Mouse (Mus musculus) activated CD4-positive, CD25-positive, alpha-beta regulatory T cell, adult 4 months (primary cell): ENCODE data around the gene B4galt2. TPM values are rescaled to one million over a fixed set of nuclear protein-coding genes. Genes with fewer than 3 reads are reported as not detected.

ENCODE experiments used
- ATAC-seq: one replicate; pipeline ENCODE4 v1.8.0; 2017
- polyA plus RNA-seq, 2 experiments: library from polyadenylated mRNA; unstranded; fragments of 100-300 nt; shearing (Covaris generic); gene quantifications; one replicate each; pipeline ENCODE4 v1.2.1; 2017

B4galt2 gene
- polyA plus RNA-seq, 2 experiments from 2014 or later = not detected

DNA sequence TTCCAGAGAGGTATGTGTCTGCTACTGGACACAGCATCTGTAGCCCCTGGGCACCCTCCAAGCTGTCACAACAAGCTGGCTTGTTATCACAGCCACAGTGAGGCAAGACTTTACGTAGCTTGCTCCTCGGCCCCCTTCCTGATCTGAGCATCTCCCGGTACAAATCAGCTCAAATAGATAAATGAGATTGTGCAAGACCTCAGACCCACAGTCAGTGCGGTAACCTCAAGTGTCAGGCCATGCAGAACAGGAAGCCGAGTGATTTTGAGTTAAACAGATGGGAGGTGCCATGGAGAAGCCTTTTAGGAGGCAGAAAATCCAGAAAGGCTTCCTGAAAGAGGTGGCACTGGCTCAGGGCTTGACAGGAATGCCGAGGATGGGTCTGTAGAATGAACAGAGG, 16.3 kb downstream of the B4galt2 start:
- no peak for ATAC-seq

DNA sequence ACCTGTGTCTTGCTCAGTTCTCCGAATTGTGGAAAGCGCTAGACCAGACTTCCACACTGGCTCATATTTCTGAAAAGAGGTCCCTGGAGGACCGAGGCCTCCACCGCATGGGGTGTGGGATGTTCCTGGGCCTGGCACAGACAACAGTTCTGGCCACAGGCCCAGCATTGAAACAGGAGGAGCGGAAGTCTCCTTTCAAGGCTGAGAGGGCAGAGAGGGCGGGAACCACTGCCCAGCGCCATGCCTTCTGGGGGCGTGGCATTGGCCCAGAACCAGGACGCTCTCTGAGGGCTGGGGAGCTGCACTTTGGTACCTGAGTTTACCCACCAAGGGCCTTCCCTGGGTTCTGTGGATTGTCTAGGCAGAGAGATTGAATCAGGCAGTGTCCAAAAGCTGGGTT, 17.2 kb downstream of the B4galt2 start:
- ATAC-seq = no peak

DNA sequence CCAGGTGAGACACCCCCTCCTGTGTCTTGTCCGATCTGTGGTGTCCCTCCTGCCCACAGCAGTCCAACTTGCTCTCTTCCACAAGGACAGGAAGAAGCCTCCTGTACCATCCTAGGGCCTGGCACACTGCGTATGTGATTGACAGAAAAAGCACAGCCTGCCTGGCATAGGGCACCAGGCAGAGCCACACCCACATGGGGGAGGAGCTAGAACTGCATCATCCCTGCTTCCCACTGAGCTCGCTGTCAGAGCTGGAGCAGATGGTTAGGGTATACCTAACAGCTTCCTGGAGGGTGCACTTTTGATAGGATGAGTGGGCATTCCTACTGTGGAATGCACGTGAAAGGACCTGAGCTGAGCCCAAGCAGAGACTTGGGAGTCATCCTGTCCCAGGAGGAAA, 20.5 kb downstream of the B4galt2 start:
- ATAC-seq = no peak

DNA sequence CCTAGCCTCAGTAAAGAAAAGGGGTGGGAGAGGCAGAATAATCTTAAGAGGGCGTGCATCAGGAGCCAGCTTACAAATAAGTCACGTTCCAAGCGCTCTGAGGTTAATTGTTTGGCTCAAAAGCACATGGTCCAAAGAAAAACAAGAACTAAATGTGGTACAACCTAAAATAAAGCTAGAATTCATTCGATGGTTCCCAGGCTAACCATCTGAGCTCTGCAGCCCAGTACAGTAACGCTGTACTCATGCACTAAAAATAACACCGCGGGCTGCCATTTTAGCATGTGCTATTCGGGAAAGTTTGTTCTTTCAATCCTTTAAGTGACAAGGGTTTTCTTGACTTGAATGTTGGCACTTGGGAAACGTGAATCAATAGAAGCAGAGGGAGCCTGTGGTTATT, 22.7 kb downstream of the B4galt2 start:
- ATAC-seq = no peak

DNA sequence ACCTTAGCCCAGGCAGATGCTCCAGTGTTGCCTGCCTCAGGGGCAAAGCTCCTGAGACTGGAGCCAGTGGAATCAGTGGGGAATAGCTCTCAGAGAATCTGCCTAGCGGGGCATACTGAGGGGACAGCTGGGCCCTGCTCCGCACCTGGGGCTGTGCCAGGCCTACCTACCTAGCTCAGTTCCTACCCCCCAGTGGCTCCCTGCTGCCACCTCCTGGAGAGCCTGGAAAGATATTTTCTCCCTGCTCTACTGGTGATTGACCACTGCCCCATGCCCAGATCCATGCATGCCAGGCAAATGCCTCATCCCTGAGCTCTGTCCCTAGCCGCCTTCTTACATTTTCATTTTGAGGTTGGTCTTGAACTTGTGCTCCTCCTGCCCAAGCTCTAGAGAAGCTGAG, 24.5 kb downstream of the B4galt2 start:
- no peak for ATAC-seq

DNA sequence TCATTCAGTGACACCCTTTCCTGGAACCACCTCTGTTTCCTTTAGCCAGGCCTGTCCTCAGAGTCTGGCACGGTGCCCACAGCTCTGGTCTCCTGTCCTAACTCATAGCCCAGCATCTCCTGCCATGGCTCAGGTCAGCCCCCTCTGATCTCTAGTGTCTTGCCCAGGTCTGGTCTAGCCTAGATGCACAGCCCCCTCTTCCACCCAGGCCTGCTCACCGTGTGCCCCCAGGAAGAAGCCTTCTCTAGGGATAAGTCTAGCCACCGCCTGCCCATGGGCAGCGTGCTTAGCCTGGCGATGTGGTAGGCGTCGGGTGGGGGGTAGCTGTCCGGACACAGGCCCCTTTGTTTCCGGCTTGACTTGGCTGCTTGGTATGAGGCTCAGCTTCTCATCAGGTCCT, 28.1 kb downstream of the B4galt2 start:
- no peak for ATAC-seq

DNA sequence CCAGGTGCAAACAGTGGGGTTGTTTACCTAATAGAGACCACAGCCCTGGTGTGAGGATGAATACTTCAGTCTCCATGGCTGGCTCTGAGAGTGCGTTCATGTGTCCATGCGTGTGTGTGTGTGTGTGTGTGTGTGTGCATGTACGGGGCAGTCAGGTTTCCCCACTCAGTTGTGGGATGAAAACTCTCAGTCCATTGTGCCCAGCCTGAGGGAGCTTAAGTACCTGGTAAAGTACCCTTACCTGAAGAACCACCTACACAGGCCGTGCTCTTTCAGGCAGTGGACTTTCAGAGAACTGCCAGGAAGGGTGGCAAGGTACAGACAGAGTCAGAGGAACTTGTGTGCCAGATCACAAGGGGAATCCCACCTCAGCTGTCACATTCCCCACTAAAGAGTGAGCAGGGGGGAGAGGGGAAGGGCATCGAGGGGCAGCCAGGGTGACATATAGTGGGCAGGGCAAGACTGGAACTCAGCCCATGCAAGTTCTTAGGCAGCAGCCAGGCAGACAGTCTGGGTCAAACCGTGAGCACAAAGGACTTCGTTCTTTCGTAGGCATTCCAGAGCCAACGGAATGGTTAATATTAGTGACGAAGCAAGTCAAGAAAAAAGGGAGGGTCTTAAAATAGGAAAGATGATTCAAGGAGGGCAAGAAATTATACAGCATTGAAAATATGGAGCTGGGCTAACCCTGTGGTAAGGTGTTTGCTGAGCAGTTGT, 31.0 kb downstream of the B4galt2 start:
- no peak for ATAC-seq

DNA sequence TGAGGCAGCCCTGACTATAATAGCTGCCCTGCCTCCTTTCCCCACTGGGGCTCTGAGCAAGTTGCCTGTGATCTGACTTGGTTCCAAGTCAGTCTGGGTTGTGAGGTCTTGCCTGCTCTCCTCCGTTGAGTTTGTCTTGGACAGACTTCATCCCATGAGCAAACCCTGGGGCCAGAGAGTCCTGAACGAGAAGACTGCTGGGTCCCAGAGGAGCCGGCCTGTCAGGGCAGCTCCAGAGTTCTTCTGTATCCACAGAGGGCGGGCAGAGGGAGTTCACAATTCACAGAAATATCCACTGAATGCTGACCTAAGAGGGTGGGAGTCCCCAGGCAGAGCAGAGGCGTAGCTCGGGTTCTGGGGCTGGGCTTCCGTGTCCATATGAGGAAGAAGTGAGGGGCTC, 32.4 kb downstream of the B4galt2 start:
- ATAC-seq = no peak

DNA sequence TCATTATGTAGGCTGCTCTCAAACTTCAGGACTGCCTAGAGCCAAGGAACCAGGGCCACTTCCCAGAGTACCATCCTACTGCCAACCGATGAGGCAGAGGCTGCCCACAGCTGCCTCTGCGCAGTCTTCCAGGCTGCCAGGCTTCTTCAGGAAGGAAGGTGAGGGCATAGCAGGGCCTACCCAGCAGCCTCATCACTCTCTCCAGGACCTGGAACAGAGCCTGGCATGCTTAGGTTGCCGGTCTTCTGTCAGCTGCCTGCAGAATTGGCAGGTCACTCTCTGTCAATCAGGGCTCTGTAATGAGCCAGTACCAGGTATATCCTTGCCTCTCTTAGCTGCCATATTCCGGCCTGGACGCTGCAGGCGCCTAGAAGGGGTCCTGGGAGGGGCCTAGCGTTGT, 33.1 kb downstream of the B4galt2 start:
- ATAC-seq = no peak

DNA sequence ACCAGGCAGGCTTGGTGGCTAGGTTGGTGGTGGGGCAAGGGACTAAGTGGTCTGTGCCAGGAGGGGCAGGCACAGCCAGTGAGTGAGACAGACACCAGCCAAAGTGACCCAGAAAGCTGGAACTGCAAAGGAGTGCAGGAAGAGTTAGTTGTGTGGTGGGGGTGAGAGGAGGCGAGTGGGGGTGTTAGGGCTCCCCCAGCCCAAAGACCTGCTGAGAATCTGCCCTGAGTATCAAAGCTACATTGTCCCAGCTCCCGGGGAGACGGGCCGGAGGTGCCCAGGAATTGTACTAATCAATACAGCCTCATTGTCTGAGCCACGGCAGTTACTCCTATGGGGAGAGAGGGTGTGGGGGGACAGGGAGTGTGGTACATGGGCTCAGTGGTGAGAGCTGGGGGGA, 33.8 kb downstream of the B4galt2 start:
- no peak for ATAC-seq

DNA sequence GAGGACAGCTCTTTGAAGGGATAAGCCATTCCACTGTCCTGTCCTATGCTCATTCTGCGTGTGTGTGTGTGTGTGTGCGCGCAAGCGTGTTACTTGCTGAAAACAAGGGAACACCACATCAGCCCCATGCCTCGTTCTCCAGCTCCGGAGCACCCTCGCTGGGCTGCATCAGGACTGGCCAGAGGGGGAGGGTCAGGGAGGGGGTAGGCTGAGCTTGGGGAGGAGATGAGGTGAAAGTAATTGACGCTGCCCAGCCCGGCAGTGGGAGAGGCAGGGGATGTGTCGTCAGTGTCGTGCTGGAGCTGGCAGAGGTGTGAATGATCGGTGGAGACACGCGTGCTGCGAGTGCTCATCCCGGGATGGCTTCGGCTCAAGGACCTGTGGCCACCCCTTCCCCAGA, 34.2 kb downstream of the B4galt2 start:
- ATAC-seq = no peak

DNA sequence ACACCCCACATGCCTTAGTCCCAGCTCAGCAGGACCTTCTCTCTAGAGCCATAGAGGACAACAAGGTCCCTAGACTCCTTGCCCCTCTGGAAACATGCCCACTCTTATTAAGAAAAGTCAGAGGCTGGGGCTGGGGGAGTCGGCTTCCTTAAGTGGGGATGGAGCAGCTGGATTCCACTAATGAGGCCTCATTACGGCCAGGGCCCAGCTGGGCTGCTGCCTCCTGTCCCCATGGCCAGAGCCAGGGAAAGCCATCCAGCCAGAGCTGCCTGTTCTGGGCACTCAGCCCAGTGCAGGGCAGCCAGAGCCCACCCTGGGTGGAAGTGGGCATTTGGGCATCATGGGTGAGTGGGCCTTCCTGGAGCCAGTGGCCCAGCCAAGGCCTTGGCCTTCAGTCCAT, 36.3 kb downstream of the B4galt2 start:
- ATAC-seq = no peak

DNA sequence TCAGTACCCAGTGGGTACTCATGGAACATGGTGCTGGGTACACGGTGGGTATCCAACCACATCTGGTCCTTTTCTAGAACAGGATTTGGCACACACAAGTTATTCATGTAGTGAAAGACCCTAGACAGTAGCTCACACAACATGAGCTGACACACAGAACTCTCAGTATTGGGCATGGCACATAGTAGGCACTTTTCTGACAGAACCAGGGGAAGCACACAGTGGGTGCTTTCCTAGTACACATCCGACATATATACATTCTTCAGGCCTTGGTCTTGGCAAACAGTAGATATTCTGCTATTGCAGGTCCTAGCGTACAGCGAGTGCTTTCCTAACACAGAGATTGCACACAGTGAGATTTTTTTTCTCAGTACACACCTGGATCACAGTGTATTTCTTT, 37.0 kb downstream of the B4galt2 start:
- ATAC-seq = no peak

DNA sequence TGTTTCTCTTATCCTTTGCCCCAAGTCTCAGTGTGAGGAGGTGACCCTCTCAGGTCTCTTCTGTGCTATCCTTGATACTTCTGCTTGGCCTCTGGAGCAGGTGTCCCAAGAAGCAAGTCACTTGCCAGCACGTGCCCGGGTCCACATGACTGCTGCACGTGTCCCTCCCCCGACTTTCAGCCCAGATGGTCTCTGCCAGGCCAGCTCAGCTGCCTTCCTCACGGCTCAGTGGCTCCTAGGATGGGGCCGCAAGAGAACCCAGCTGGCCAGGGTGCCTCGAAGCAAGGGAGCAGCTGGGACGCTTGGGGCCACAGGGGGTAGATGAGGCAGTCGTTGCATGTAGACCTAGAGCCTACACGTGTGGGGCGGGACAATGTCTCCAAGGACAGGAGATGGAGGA, 38.0 kb downstream of the B4galt2 start:
- no peak for ATAC-seq

DNA sequence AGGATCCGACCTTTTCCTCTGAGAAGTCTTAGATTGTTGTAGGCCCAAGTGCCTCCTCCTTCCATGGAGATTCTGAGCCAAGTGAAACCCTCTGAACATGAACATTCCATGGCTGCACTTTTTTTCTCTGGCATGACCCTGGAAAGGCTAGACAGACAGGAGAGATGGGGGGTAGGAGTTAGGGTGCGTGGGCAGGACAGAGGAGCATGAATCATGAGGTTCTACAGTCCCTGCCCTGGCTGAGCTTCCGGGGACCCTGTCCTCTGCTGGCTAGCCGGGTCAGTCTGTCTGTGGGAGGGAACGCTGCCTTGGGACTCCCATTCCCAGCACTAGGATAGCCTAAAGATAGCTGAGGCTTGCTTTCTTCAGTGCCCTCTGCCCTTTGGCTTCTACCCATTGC, 38.8 kb downstream of the B4galt2 start:
- no peak for ATAC-seq

DNA sequence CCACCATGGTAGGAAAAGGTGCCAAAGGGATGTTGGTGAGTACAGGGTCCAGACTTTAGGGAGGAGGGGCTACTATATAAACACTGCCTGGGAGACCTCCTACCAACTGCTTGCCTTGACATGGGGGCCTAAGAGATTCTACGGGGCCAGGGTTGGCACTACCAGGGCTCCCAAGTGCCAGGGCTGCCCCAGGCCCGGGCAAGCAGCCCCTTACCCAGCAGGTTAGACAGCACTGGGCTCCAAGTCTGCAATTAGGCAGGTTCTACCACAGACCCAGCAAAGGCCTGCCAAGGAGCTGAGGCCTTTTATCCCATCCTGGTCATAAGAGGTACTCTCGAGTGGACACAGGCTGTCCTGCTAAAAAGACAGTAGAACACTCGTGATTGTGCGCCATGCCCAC, 40.2 kb downstream of the B4galt2 start:
- no peak for ATAC-seq

DNA sequence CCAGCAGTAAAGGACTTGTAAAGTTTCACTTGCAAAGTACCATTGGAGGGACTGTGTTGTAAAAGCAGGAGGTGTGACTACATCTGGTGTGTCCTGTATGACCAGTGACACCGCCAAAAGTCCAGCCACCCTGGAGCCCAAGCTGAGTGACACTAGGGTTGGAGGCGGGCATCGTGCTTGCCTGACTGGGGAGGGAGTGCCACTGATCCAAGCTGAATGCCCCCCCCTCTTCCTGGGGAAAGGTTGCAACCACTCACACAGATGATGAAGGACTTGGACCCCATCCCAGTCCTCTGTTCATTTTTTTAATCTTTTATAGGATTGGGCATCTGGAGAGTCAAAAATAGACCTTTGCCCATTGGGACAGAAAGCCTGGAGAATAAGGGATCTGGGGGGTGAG, 41.7 kb downstream of the B4galt2 start:
- no peak for ATAC-seq

DNA sequence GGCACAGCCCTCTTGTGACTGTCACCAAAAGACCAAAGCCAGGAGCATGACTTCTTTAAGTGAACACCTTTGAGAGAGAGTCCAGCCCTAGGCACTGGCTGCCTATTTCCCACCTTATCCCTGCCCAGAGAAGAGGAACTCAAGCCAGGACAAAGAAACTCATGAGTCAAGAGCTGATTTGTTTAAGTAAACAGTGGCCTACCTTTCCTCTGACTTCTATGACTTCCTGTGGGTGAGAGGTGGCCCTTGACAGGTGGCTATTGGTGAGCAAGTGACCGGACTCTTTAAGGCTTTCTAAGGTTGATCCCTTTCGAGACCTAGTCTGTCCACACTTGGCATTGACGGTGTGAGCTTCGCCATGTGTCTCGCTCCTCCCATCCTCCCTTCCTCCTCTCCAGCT, 42.5 kb downstream of the B4galt2 start:
- ATAC-seq = no peak

DNA sequence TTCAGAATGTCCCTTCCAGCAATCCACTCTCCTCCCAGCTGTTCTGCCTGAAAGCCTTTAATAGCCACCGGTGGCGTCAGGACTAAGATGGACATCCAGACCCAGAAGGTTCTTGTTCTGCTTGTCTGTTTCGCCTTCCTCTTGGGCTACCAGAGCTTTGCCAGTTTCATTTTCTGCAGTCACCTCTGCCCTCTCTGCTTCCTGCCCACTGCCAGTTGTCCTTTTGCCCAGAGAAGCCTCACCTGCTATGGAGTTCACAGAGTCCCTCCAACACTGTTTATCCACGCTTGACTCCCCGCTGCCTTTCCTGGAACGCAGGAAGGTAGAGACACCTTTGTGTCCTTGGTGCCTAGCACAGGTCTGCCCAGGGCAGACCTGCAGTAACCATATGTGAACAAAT, 43.9 kb downstream of the B4galt2 start:
- no peak for ATAC-seq

DNA sequence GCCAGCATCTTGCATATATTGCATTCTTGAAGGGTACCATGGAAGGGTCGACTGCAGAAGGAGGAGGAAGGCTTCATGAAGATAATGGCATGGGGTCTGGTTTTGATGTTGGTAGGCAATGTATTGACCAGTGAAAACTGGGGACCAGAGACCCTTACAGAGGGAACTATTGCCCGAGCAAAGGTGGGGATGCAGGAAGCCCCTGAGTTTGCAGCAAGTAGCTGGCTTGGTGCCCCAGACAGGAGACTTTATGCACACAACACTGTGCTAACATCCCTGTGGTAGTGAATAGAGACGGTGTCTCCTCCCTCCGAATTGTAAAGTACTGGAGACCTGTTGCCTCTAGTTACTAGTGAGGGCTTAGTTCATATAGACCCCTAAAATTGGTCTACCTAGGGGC, 46.0 kb downstream of the B4galt2 start:
- ATAC-seq = no peak

DNA sequence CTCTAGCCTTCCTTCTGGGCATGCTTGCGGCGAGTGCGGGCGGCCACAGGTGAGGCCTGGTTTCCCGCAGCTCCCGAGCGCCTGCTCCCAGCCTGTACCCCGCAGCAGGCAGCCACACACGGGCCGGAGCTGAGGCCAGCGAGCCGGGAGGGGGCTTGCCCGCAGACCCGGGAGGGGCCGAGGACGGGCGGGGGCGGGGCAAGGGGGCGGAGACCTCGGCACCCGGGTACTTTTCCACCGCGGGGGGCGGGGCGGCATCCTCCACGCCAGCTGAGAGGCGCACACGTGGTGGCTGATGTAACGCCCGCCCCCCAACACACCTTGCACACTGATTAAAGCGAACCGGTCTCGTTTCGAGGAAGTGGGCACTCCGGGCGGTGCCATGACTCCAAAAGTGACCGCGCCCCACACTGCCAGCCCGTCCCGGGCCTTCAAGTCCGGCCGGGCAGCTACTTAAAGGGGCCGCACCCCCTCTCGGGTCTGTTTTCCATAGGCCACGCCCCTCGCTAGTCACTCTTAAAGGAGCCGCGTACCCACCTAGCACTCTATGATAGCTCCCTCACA, 47.0 kb downstream of the B4galt2 start:
- ATAC-seq = peak; percentile 78

DNA sequence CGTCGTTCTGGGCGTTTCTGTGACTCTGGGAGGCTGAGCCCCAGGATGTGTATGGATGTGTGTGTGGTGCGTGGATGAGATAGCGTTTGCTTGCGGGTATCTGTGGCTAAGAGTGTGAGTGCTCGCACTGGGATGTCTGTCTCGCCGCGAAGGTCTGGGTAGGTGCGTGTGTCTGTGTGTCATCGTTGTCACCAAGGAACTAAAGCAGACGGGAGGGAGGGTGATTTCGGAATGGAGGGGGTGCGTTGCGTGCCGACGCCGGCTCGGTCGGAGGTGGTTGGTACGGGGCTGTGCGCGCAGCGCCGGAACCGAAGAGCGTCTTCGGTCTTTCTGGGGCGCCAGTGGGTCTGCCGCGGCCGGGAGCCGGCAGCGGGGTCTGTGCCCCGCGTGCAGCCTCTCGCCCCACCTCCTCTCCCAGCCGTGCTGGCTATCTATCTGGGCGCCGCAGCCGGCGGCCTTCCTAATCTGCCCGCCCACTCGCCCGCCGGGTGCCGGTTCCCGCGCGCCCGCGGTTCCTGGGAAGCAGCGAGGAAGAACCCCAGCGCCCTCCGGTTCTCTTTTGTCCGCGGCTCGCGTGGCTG, 47.7 kb downstream of the B4galt2 start:
- peak; percentile 17 for ATAC-seq

DNA sequence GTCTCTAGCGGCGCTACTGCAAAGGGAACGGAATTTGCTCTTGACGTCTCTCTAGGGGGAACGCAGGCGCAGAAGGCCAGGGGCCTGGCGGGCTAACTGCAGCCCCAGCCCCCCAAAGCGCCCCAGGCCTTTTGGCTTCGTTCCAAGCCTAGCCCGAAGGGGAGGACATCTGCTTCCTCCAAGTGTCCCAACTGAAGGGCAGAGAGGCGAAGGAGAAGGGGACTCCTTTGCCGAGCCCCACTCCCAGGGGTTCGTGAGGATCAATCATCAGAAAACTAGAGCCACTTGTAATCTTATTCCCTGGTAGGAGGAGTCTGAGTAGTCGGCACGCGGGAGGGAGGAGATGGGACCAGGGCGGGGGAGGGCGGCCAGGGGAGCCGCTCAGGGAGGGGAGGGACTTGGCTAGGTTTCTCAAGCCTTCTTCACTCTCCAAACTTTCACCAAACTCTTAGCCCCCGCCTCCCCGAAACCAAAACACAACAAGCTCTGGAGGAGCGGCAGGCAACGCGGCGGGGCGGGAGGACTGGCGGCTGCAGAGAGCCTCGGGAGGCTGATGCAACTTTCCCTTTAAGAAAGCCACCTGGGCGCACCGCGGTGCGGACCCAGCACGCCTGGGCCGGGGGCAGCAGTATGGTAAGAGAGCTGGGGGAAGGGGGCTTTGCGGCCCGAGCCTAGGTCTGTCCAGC, 48.3 kb downstream of the B4galt2 start:
- peak; percentile 4 for ATAC-seq

DNA sequence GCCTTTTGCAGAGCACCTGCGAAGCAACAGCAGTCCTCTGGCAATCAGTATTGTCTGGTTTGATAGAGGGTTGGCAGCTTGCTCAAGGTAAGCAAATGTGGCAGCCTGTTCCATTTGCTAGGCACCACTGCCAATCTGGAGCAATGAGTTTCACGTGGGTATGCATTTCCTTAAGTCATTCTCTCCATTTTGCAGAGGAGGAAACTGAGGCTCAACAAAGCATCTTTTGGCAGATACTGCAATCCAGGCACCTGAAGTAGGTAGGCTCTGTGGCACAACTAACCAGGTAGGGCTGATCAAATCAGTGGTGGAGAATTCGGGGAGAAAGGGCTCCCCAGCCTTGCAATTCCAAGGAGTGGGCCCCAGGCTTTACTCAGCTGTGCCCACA, 48.8 kb downstream of the B4galt2 start, which contains the start of gene Slc6a9:
Gene Slc6a9, plus strand, starts transcription at position 50 of the 388 bp plus-strand sequence.
- ATAC-seq = no peak
